Mouse (Mus musculus) testis, postnatal 10 days (tissue): ENCODE results near the gene Lig1.

Source experiments
- DNase-seq: peaks from one replicate; pipeline ENCODE4 v3.0.0; 2021; ENCODE audit warnings: low spot score

The Lig1 gene

DNA sequence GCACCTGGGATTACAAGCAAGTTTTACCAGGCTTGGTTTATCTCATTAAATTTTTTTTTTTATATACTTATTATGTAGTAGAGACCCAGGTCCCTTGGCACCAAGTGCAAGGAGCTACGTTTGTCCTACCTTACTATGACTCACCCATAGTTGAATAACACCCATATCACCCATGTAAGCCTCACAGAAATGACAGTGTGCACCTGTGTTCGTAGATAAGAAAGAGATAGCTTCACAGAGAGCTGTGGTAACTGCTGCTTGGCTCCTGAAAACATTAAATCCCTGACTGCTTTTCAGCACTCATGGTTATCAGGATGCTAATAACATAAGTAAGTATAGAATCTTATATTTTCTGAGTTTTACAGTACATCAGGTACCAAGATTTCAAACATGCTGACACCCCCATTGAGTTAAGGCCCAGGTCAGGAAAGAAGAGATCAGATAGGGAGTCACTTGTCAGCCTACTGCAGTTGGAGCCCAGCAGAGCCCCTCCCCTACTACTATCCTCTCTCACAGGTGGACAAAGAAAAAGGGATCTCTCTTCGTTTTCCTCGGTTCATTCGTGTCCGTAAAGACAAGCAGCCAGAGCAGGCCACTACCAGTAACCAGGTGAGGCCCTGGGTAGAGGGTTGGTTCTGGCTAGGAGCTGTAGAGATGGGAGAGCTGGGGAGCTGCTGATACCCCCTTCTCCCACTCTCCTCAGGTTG, 33.6 kb downstream of the Lig1 start:
- DNase-seq: no peak

DNA sequence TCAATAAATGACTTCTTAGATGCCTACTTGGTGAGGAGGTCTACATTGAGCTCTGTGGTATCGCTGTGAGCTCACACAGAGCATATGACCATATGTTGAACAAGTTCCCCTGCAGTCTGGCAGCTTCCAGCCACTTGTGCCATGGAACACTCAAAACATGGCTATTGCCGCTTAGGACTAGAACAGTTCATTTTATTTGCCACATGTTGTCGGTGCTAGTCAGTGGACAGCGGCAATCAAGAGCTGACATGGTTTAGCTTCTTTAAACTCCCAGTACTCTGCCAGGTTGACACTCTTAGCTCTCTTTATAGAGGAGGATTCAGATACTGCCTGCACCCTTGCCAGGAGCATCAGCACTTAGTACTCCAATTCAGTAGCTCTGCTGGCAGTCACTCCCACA, 34.3 kb downstream of the Lig1 start:
- DNase-seq: no peak

DNA sequence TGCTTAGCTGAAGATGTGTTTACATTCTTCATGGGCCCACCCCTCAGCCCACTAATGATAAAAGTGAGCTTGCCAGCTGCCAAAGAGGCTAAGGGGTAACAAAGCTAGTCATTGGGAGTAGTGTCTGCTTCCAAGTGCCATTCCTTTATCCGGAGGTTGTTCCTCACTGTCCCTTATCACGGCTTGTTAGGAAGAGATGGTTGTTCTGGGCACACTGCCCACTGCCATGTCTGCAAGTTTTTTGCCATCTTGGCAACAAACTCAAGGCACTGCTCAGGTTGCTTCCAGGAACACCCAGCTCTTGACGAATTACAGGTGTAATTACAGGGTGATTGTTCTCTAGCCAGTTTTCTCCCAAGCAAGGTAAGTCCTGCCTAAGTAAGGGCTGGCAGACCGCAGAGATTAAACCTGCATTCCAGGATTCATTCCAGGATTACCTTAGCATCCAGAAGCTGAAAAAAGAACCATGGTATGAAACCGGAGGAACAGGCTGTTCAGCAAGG, 37.1 kb downstream of the Lig1 start:
- peak; percentile 48 for DNase-seq

DNA sequence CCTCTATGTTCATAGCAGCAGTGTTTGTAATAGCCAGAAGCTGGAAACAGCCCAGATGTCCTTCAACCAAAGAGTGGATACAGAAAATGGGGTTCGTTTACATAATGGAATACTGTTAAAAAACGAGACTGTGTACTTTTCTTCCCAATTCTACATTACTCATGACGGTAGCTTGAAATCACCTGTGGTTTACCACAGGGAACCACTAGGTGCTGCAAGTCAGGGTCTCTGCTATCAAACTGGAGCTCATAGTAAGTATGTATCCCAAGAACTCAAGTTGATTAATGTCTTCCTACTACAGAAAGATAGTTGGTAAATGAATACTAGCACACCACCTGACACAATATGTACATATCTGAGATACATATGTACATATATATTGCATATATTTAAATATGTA, 44.3 kb downstream of the Lig1 start:
- DNase-seq: no peak

GRCm38 (mm10) chr7:13324316-13324715, 47.2 kb downstream of the Lig1 start, which contains the start of gene Pla2g4c:
Gene Pla2g4c, plus strand, starts transcription at chr7:13324655.
- no peak for DNase-seq

- DNase-seq: no peak
Measured at GRCm38 (mm10) chr7:13330575-13330974, 53.5 kb downstream of the Lig1 start.

GRCm38 (mm10) chr7:13355943-13356342, 78.9 kb downstream of the Lig1 start:
- no peak for DNase-seq
